Mouse (Mus musculus): ENCODE measurements around the gene Capns2. TPM values are rescaled to one million over a fixed set of nuclear protein-coding genes. Genes with fewer than 3 reads are reported as not detected.
A peak's percentile ranks its signal among the peaks of the same experiment; 100 is the strongest.
"Not testable (repeated sequence)": the region's sequence is repeated elsewhere in the genome, so short reads cannot be mapped to it uniquely, and the experiment has no call there.

Capns2 gene
- 1 to 10 TPM in 1 of 2 experiments, under 1 TPM in 1; 0.87 to 1.6 TPM for total RNA-seq (2021)
- long read RNA-seq, result 0 reads

DNA sequence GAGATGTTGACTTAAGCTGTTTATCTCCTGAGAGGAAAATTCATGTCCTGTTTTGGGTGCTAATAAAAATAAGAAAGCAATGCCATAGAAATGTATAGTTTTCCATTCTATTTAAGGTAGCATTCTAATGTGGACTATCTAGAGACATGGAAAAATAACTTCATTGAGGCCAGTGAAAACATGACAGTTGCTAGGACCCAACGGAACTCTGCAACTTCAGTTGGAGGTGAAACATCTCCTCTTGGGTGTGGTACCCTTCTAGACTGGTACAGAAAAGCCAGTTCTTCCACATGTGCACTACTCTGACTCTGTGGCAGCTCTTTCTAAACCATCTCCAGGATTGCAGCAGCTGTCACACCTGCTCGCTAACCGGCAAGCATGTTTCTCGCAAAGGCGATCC is at the start of gene Capns2:
Capns2 (plus strand) TSS at position 301 of the 400 bp plus-strand sequence.
- DNase-seq (ENCODE audit: low spot score in 2 of 2), result no peak

DNA sequence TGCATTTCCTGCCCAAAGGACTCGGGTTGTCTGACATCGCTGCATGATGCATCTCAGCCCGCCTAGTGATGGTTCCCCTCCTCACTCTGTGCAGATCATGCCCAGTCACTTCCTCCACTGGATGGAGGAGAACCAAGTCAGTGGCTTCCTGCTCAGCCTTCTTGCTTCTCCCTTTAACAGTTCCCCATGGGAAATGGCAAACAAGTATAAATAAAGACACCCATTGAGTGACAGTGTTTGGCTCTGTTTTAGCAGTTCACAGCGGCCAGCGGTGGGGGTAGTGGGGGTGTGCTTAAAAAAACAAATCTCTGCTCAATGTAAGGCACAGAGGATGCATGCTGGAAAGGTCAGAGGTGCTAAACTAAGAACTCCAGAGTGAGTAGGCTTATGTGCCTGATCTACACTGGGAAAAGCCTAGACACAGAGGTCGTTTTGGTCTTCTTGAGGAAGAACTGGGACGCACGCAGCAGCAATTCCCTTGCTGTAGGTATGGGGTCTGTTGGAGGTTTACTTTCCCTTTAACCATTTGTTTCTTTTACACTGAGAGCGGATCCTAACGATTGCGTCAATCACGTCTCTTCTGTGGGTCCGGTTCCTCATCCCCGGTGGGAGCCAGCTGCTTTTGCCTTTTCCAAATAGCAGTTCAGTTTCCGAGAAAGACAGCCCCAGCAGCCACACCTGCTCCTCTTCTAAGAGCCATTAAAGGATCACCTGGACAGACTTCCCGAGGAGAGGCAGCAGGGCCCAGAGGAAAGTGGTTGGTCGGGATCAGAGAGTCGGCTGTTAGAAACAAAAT is 47.8 kb upstream of the Capns2 start:
- no peak for DNase-seq (ENCODE audit: low spot score in 2 of 2)

DNA sequence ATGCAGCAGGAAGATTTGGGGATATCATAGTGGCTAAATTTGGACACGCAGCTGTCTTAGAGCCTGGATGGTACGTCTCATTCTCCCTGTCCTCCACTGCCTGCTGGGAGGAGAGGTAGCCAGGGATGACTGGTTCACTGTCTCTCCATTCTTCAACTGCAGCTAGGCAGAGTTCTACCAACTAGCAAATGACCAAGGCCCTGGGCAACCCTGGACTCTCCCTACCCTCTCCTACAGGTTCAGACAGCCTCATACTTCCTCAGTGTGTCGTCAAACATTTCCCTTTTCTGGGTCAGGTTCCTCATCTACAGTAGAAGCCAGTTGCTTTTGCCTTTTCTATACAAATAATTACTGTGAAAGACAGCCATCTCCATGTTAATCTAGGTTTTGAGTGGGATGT is 46.5 kb upstream of the Capns2 start:
- DNase-seq (ENCODE audit: low spot score in 2 of 2), result no peak

- peak; percentile 74 to 85 for DNase-seq (ENCODE audit: low spot score in 2 of 2)
Measured at GRCm38 (mm10) chr8:92855171-92855894, 45.9 kb upstream of the Capns2 start, which contains the start of gene Lpcat2. Lpcat2 (plus strand) TSS chr8:92855339.

- DNase-seq (ENCODE audit: low spot score in 2 of 2), result no peak
Measured at GRCm38 (mm10) chr8:92856273-92856986, 44.8 kb upstream of the Capns2 start.

GRCm38 (mm10) chr8:92858475-92859182 is 42.6 kb upstream of the Capns2 start:
- no peak for DNase-seq (ENCODE audit: low spot score in 2 of 2)

- no peak for DNase-seq (ENCODE audit: low spot score in 2 of 2)
Measured at GRCm38 (mm10) chr8:92861977-92862376, 39.2 kb upstream of the Capns2 start.

DNA sequence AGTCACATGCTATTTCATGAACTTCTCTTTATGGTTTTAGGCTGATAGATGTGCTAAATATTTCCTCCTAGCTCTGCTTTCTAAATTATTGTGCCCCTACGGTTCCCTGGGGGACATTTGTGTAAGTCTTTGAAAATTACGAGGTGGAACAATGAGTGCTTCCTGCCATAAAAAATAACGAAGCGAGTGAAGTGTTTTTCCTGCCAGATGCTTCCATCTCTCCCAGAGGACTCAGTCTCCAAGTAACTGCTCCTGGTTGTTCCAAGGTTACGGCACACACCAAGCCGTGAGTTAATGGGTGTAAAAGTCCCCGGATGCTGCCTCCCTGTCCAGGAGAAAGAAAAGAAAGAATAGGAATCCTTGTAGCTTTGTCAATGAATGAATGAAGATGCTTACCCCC is 30.9 kb upstream of the Capns2 start:
- DNase-seq (ENCODE audit: low spot score in 2 of 2), result no peak

DNA sequence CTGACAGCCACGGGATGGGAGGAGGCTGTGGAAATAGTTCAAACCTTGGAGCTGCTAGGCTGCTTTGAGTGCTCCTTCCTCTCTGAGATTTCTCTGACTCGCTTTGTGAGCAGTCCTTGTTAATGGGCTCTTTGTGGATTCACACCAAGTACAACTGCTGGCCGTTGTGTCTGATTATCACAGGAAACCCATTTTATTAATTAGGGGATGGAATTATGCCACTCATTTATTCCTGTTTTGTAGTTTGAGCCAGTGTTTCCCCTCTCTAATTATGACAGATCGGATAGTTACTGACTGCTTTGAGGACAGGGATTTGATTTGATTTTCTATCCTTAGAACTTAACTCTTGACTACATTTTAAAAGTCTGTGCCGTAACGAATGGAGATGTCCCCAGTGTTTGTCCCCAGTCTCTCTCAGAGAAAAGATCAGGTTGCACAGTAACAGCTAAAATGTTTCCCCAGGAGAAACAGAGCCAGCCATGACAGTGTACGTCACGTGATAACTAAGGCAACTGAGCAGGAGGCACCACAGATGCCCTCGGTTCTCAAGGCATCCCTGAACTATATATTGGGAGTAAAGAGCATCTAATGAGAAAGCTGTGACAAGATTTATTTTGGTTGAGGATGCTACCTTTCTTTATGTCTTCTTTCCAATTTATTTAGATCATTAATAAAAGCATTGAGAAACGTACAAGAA is 29.0 kb upstream of the Capns2 start:
- no peak for DNase-seq (ENCODE audit: low spot score in 2 of 2)

- no peak for DNase-seq (ENCODE audit: low spot score in 2 of 2)
Measured at GRCm38 (mm10) chr8:92875795-92876194, 25.4 kb upstream of the Capns2 start.

- no peak for DNase-seq (ENCODE audit: low spot score in 2 of 2)
Measured at GRCm38 (mm10) chr8:92881247-92881646, 20.0 kb upstream of the Capns2 start.

DNA sequence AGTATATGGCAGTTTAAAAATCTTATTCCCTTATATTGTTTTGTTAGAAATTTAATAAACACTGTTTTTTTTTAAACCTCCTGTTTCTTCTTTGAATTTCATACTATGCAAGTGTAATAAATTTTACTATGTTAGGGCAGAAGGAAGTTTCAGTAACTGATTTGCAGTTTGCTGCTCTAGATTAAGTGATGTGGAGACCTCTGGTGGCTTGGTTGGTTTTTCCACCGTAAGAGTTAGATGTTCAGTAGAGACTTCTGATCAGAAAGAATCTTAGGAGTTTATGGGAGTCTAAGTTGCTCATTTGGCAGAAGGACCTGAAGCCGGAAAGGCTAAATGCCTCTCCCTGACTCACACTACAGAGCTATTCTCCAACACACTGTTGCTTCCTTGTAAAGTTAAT is 17.4 kb upstream of the Capns2 start:
- DNase-seq (ENCODE audit: low spot score in 2 of 2), result peak in 1 of 2 experiments; percentile 65

- not testable (repeated sequence) for DNase-seq (ENCODE audit: low spot score in 2 of 2)
Measured at GRCm38 (mm10) chr8:92892216-92892615, 9.0 kb upstream of the Capns2 start.

DNA sequence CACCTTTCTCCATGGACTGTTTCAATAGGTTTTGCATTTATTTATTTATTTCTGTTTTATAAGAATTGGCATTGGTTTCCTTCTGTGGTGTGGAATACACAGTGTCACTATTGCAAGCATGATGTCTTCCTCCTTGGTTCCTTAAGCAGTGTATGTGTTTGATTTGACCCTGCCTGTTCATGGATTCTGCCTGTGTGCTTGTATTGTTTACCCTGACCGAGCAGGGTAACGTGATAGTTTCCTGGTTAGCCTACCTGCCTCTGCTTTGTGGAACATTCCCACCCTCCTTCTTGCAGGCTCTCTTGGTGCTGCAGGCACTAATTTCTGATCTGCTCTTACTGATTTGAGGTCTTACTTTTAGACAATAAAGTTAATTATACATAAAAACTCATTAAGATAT is 7.3 kb upstream of the Capns2 start:
- DNase-seq (ENCODE audit: low spot score in 2 of 2), result no peak

- no peak for DNase-seq (ENCODE audit: low spot score in 2 of 2)
Measured at GRCm38 (mm10) chr8:92895053-92895452, 6.2 kb upstream of the Capns2 start.

DNA sequence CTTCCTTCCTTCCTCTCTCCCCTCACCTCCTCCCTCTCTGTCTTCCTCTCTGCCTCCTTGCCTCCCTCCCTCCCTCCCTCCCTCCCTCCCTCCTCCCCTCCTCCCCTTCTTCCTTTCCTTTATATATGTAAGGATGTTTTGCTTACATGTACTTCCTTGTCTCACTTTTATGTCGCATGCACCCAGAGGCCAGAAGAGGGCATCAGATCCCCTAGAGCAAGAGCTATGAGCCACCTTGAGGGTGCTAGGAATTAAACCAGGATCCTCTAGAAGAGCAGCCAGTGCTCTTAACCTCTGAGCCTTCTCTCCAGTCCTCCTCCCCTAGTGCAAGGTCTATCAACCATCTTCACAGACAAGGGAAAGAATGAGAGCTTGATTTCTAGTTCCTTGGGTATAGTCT is 5.2 kb upstream of the Capns2 start:
- no peak for DNase-seq (ENCODE audit: low spot score in 2 of 2)

GRCm38 (mm10) chr8:92896611-92897010 is 4.6 kb upstream of the Capns2 start:
- no peak for DNase-seq (ENCODE audit: low spot score in 2 of 2)

DNA sequence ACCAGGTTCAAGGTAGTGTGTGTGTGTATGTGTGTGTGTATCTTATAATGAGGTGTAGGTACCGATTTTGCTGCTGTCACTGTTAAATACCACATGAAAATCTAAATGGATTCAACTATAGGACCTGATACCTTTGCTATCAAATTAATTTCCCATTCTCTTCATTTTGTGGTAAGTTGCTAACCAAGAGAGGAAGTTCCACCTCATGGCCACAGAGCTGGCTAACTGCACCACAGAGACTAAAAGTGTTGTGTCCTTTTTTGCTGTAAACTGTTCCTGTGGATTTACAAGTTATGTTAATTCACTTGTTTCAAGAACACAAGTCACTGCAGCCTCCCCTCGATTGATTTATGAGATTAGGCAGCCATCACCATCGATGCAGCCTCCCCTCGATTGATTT is 3.4 kb upstream of the Capns2 start:
- no peak for DNase-seq (ENCODE audit: low spot score in 2 of 2)

DNA sequence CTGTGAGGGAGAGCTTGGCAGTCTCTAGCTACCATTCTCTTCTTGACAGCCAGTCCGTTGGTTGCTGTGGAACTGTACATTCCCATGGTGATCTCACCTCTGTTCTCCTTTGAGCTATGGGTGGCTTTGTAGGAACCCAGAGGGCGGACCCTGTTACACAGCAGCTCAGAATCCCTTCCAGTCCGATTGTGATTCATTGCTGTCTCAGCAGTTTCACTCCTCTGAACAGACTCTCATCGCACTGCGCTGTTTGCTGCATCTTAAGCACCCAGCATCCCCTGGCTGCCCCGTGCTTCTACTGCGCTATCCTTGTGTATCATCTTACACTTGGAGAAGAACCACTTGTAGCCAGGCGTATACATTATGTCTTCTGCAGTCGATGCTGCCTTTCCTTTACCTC is 1.6 kb upstream of the Capns2 start:
- peak in 1 of 2 experiments; percentile 14 for DNase-seq (ENCODE audit: low spot score in 2 of 2)

GRCm38 (mm10) chr8:92902981-92903380 is 1.8 kb downstream of the Capns2 start:
- DNase-seq (ENCODE audit: low spot score in 2 of 2), result no peak

All from layer of hippocampus, adult 18-20 months (tissue).